Mouse (Mus musculus): ENCODE data around the gene Akr1a1.
"Not testable (repeated sequence)": the region's sequence is repeated elsewhere in the genome, so short reads cannot be mapped to it uniquely, and the experiment has no call there.

The Akr1a1 gene
- long read RNA-seq, experiment 1, transcript Akr1a1-201 (9 exons, 1,420 nt) = major isoform, 962 of 1,019 reads
- long read RNA-seq, experiment 1, partial matches to known transcripts = 41 of 1,019 reads
- long read RNA-seq, experiment 1, other reads (novel, unspliced or antisense) = 16 of 1,019 reads
- long read RNA-seq, experiment 2, transcript Akr1a1-201 (9 exons, 1,420 nt) = major isoform, 1,040 of 1,135 reads
- long read RNA-seq, experiment 2, partial matches to known transcripts = 71 of 1,135 reads
- long read RNA-seq, experiment 2, other reads (novel, unspliced or antisense) = 24 of 1,135 reads

GRCm38 (mm10) chr4:116650924-116651796, at the start of gene Akr1a1:
TSS of gene Akr1a1 (minus strand) at chr4:116651680.
- intact Hi-C loops (cut with DNase I) = no loop called here

GRCm38 (mm10) chr4:116700964-116701363, 49.5 kb upstream of the Akr1a1 start:
- intact Hi-C loops (cut with DNase I) = no loop called here

DNA sequence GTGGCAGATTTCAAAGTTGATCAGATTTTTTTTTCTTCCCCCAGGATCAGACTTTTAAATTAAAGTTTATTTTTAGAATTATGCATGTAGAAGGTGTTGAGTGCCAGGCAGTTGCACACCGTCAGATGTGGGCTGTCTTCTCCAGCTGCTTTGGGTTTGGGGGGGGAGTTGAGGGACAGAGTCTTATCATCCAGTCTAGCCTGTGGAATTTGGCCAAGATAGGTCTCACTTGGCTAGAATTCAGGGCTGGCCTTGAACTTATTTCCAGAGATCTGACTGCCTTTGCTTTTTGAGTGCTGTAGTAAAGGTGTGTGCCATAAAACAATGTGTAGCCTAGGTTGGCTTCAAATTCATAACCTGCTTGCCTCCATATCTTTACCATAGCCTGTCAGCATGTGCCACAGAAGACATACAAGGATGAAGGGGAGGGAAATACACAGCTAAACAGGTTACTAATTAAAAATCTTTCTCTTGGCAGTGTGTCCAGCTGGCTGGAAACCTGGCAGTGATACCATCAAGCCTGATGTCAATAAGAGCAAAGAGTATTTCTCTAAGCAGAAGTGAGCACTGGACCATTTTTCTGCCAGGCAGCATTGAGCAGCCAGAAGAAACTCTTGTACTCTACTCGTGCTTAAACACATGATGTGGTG, 47.3 kb upstream of the Akr1a1 start:
- intact Hi-C loops (cut with DNase I) = no loop called here

GRCm38 (mm10) chr4:116693785-116694184, 42.3 kb upstream of the Akr1a1 start:
- intact Hi-C loops (cut with DNase I) = no loop called here

DNA sequence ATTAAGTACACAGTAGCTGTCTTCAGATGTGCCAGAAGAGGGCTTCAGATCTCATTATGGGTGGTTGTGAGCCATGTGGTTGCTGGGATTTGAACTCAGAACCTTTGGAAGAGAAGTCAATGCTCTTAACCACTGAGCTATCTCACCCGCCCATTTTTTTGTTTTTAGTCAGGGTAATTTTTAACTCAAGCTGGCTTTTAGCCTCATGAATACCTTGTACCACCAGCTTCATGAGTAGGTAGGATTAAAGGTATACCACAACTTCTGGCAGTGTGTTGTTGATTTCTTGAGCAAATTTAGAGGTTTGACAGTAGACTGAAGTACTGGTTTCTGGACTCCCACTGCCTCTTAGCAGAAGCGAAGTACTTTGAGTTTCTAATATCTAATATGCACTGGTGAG, 40.7 kb upstream of the Akr1a1 start:
- intact Hi-C loops (cut with DNase I) = no loop called here

DNA sequence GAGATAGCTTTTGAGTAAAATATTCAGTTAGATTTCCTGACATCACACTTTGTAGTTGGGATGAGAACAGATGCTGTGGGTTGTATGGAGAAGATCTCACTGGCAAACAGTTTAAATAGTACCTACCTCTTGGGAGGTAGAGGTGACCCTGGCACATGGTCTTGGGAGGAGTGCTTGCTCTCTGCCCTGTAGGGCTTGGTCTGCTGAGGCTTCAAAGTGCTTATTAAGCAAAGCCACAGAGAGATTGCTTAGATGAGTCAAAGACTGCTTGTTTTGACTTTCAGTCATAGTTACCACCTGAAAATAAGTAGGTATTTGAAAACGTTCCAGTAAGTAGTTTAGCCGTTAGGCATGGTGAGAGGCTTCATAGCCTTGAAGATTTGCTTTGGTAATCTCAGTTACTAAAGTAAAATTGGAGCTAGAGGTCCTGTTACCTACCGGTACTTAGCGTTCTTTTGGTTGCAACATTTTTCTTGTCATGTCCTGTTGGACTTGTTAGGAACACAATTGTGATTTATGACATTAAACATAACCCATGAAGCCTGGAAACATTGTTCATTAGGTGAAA, 37.9 kb upstream of the Akr1a1 start:
- intact Hi-C loops (cut with DNase I) = loop anchor here (5.0 kb wide), 1 partner anchor 42 kb away; no protein-coding TSS in a partner anchor

GRCm38 (mm10) chr4:116687041-116687440, 35.6 kb upstream of the Akr1a1 start:
- intact Hi-C loops (cut with DNase I) = loop anchor here (5.0 kb wide), 1 partner anchor 40 kb away; no protein-coding TSS in a partner anchor

GRCm38 (mm10) chr4:116685402-116686061, 34.1 kb upstream of the Akr1a1 start, which contains the start of gene Prdx1:
TSS of gene Prdx1 (plus strand) at chr4:116685544.
- intact Hi-C loops (cut with DNase I) = loop anchor here (5.0 kb wide), 1 partner anchor 38 kb away; no protein-coding TSS in a partner anchor

- intact Hi-C loops (cut with DNase I) = loop anchor here (5.0 kb wide), 1 partner anchor 37 kb away; no protein-coding TSS in a partner anchor
Observed at GRCm38 (mm10) chr4:116684665-116685064, 33.2 kb upstream of the Akr1a1 start.

DNA sequence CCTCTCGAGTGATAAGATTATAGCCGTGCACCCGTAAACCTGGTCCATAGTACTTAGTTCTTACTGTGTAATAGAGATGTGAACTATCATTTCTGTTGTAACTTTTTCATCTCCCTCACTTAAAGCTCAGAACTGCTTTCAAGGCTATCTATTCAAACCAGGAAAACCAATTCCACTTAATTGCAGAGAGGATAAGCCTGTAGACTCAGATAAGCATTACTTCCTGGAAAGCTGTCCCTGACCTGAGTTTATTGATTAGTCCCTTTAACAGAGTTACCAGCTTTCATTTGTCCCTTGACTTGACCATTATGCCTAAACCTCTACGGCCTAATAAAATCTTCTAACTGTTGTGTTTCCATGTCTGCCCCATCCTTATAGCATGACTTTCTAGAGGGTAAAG, 32.5 kb upstream of the Akr1a1 start:
- intact Hi-C loops (cut with DNase I) = no loop called here

DNA sequence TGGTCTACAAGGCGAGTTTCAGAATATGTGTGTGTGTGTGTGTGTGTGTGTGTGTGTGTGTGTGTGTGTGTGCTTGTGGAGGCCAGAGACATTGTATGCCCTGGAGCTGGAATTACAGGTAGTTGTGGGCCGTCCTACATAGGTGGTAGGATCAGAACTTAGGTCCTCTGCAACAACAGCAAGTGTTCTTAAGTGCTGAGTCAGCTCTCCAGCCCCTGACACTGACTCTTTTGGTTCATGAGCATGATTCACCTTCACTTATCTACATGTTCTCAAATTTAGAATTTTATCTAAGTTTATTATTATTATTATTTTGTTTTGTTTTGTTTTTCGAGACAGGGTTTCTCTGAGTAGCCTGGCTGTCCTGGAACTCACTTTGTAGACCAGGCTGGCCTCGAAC, 29.0 kb upstream of the Akr1a1 start:
- intact Hi-C loops (cut with DNase I) = not testable (repeated sequence)

DNA sequence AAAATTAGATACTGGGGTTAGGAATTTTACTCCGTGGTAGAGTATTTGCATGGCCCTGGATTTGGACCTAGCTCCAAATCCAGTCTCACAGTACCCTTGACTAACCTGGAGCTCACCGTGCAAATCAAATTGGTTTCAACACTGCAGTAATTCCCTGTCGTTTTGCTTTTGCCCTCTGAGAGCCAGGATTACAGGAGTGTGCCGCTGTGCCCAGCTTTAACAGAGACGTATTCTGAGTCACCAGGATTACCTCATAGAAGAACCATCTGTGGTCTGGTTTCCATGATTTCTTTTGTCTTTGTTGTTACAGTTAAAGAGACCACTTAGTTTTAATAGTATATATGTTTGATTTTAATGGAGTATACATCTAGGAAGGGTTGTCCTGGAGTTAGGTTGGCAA, 27.7 kb upstream of the Akr1a1 start:
- intact Hi-C loops (cut with DNase I) = loop anchor here (5.0 kb wide), 1 partner anchor 52 kb away; the partner anchor contains the start of gene Nasp

GRCm38 (mm10) chr4:116677808-116678207, 26.3 kb upstream of the Akr1a1 start:
- intact Hi-C loops (cut with DNase I) = loop anchor here (5.0 kb wide), 1 partner anchor 51 kb away; the partner anchor contains the start of gene Nasp

GRCm38 (mm10) chr4:116676027-116676426, 24.5 kb upstream of the Akr1a1 start:
- intact Hi-C loops (cut with DNase I) = loop anchor here (5.0 kb wide), 1 partner anchor 49 kb away; the partner anchor contains the start of gene Nasp

GRCm38 (mm10) chr4:116674761-116675160, 23.3 kb upstream of the Akr1a1 start:
- intact Hi-C loops (cut with DNase I) = loop anchor here (5.0 kb wide), 1 partner anchor 47 kb away; the partner anchor contains the start of gene Nasp

DNA sequence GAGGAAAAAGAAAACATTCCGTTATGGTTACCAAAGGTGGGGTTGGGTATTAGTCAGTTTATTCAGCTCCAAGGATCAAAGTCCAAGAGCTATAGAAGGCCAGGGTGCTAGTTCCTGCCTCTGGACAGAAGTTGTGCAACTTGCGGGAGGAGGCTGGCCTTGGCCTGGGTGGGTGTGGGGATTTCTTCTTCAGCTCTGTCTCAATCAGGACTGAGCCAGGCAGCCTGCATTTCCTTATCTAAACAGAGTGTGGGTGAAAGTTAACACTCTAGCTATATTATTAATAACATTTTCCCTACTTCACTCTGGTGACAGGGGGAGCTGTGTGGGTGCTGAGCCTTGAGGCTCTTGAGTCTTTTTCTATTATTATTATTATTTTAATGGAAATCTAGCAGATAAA, 21.3 kb upstream of the Akr1a1 start:
- intact Hi-C loops (cut with DNase I) = no loop called here

DNA sequence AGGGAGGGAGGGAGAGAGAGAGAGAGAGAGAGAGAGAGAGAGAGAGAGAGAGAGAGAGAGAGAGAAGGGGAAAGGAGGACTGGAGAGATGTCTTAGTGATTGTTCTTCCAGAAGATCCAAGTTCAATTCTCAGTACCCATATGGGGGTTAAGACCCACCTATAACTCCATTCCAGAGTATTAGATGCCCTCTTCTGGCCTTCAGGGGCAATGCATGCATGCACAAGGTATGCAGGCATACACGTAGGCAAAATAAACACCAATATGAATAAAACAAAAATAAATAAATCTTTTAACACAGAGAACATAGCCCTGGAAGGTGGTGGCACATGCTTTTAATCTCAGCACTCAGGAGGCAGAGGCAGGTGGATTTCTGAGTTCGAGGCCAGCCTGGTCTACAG, 17.8 kb upstream of the Akr1a1 start:
- intact Hi-C loops (cut with DNase I) = no loop called here

DNA sequence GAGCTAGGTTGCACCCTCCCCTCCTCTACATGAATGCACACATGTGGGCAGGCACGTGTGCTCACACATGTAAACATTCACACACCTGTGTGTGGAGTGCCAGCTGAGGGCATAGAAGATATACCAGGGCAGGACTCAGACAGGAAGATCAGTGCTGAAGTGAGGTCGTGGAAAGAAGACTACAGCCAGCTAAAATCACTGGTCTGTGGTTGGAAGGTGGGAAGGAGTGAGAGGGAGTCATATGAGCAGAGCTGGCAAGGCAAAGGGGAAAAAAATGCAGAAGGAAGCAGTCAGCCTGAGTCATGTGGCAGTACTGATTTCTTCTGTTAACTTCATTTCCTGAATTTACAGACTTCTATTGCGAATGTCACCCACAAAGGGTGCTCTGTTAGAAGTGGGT, 16.7 kb upstream of the Akr1a1 start:
- intact Hi-C loops (cut with DNase I) = no loop called here

DNA sequence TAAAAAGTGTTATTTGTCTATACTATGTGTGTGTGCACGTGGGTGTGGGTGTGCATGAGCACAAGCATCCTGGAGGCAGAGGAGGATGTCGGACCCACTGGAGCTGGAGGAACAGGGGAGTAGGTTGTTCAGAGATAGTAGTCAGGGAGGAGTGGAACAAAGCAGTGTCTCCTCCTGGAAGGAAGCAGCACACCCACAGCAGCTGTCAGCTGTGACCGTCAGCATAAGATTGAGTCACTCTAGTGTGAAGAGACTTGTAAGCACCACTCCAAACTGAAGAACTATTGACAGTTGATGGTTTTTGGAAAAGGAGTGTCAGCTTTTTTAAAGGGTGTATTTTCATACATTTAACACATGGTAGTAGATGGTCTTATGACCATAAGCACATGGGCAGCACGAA, 15.1 kb upstream of the Akr1a1 start:
- intact Hi-C loops (cut with DNase I) = no loop called here

DNA sequence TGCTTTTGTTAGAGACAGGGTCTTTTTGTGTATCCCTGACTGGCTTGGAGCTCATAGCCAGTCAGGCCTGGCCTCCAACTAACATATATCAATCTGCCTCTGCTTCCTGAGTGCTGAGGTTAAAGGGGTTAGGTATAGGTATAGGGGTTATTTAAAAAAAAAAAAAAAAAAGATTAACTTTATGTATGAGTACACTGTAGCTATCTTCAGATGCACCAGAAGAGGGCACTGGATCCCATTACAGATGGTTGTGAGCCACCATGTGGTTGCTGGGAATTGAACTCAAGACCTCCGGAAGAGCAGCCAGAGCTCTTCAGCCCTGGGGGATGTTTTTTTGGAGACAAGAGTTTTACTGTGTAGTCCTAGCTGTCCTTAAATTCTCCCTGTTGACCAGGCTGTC, 10.5 kb upstream of the Akr1a1 start:
- intact Hi-C loops (cut with DNase I) = no loop called here

Data from adrenal gland (tissue).